Mouse (Mus musculus) heart, postnatal 0 days (tissue): ENCODE results near the gene Pde4b.

Experiments
- CTCF ChIP-seq: IDR thresholded peaks from 2 replicates; pipeline ENCODE4 v1.5.1; 2016; ENCODE audit warnings: antibody characterized with exemption, control low read depth, low read depth
- EP300 ChIP-seq: IDR thresholded peaks from 2 replicates; pipeline ENCODE4 v1.6.1; 2016; ENCODE audit warnings: antibody characterized with exemption, low read depth

GRCm38 (mm10) chr4:102512940-102513339 lies 425.6 kb downstream of the Pde4b start:
- TF ChIP-seq CTCF (no peak), EP300 (no peak)
